Mouse (Mus musculus) NIH3T3 (cell line): Measurements from ENCODE around the gene Ebf1.

Experiments used
- DNase-seq: peaks from one replicate; pipeline ENCODE4 v3.0.0-alpha.2; 2012; ENCODE audit warnings: low read depth

Gene Ebf1

GRCm38 (mm10) chr11:45055744-45056610 is 438.9 kb downstream of the Ebf1 start:
- no peak for DNase-seq
